Mouse (Mus musculus): ENCODE results near the gene Gm37240.

DNA sequence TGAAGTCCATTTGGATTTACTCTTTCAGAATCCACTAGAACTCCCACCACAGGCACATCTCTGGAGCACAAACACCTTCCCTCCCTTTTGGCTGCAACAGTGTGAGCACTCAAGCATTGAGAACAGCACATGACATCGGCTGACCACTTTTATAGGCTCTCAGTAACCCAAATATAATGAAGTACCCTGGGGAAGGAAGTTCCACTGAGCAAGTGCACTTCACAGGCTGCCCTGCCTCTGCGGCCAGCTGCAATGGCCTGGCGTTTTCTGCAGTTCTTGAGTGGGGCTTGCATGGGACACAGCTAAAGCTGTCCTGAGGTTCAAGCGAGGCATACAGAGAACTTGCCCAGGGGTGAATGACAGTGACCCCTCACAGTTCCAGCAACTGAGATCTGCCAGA, 196.2 kb downstream of the Gm37240 start:
- no peak for TF ChIP-seq CTCF (IDR thresholded peaks at IDR 0.05; ENCODE audit: low read depth, low read length)
- TF ChIP-seq EP300 (IDR thresholded peaks at IDR 0.05; ENCODE audit: insufficient read depth, low read depth, low read length), result no peak
- TF ChIP-seq POLR2A (IDR thresholded peaks at IDR 0.05; ENCODE audit: insufficient read depth, low read length), result no peak

All from ES-Bruce4 (cell line).